Mouse (Mus musculus) midbrain, embryonic 11.5 days (tissue): ENCODE measurements at regions not wholly inside any gene's neighbourhood (a gene's known extent, or its start where the extent isn't known, plus 50 kb on each side); places are given as distances from the start of the nearest gene placed in this dataset.

ENCODE experiments used
- ATAC-seq: fragments of 200-750 bp; cut with Nextera tagmentation; 2 replicates; pipeline ENCODE4 v1.8.0; 2017; ENCODE audit warnings: moderate TSS enrichment, moderate library complexity; ENCODE audit not compliant: low FRiP score
- DNase-seq: peaks from one replicate; pipeline ENCODE4 v3.0.0; 2015; ENCODE audit warnings: low spot score; ENCODE audit errors: missing footprints
- H3K27ac ChIP-seq: fragments of 300-500 bp; sonication (generic); 2 replicates; pipeline ENCODE4 v1.5.1; 2014; ENCODE audit warnings: low read depth, low read length
- H3K27me3 ChIP-seq: fragments of 300-500 bp; sonication (generic); 2 replicates; pipeline ENCODE4 v1.6.1; 2014; ENCODE audit warnings: mild to moderate bottlenecking, low read length, moderate library complexity, mixed read lengths; ENCODE audit not compliant: control insufficient read depth, insufficient read depth
- H3K36me3 ChIP-seq: fragments of 300-500 bp; sonication (generic); 2 replicates; pipeline ENCODE4 v1.6.1; 2014; ENCODE audit warnings: mild to moderate bottlenecking, low read length, moderate library complexity, mixed read lengths; ENCODE audit not compliant: control insufficient read depth, insufficient read depth
- H3K4me1 ChIP-seq: fragments of 300-500 bp; sonication (generic); 2 replicates; pipeline ENCODE4 v1.6.1; 2014; ENCODE audit warnings: low read length; ENCODE audit not compliant: control insufficient read depth, insufficient read depth
- H3K4me2 ChIP-seq: fragments of 300-500 bp; sonication (generic); 2 replicates; pipeline ENCODE4 v1.6.1; 2014; ENCODE audit warnings: mild to moderate bottlenecking, moderate library complexity
- H3K4me3 ChIP-seq: fragments of 300-500 bp; sonication (generic); 2 replicates; pipeline ENCODE4 v1.5.1; 2014; ENCODE audit warnings: low read depth, low read length
- H3K9ac ChIP-seq: fragments of 300-500 bp; sonication (generic); 2 replicates; pipeline ENCODE4 v1.6.1; 2014; ENCODE audit warnings: low read length
- H3K9me3 ChIP-seq: fragments of 300-500 bp; sonication (generic); 2 replicates; pipeline ENCODE4 v1.6.1; 2016; ENCODE audit warnings: low read length; ENCODE audit not compliant: control insufficient read depth
- WGBS: fragments of 180-500 bp; shearing (Covaris S2); extraction: QIAGEN DNeasy Blood & Tissue Kit; methylation state at CpG from one replicate; pipeline ENCODE4 v1.1.7; 2014; 5-methylcytosine and 5-hydroxymethylcytosine counted together

DNA sequence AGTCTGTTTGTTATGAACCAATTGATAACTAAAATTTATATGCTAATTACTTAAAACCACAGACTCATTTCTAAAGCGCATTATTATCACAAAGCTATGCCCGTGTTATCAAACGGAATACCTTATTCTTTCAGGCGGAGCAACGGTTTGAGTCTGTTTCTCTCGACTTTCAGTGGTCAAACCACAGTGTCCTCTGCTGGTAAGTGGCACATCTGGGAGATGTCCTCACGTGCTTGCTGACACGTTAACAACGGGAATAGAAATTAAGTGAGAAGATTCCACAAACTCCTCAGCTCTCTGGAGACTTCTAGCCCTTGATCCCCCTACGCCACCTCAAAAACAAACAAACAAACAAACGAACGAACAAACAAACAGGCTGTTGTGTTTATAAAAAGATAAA, 58.9 kb upstream of the Syt13 start:
- no peak overlapping the region for H3K27ac ChIP-seq
- no peak overlapping the region for H3K4me3 ChIP-seq
- no peak for ATAC-seq
- no peaks in the 10 kb centered on the region for H3K36me3 ChIP-seq
- 81% methylated on average over 12 of the region's 12 CpGs for WGBS
- no peak overlapping the region for H3K9ac ChIP-seq
- H3K4me2 ChIP-seq: no peak overlapping the region
- no peaks in the 10 kb centered on the region for H3K27me3 ChIP-seq
- no peaks in the 10 kb centered on the region for H3K9me3 ChIP-seq
- no peak for DNase-seq
- H3K4me1 ChIP-seq: no peaks in the 10 kb centered on the region

- Histone ChIP-seq H3K4me1 (no peaks in the 10 kb centered on the region), H3K36me3 (no peaks in the 10 kb centered on the region), H3K27me3 (no peaks in the 10 kb centered on the region), H3K4me2 (no peak overlapping the region), H3K4me3 (no peak overlapping the region), H3K27ac (no peak overlapping the region), H3K9me3 (no peaks in the 10 kb centered on the region), H3K9ac (no peak overlapping the region)
- WGBS: 86% methylated on average over 8 of the region's 8 CpGs
- DNase-seq (no peak), ATAC-seq (no peak)
Observed at GRCm38 (mm10) chr2:92860502-92861197, 54.2 kb upstream of the Syt13 start.
